Mouse (Mus musculus) kidney, embryonic 16.5 days (tissue): Measurements from ENCODE around the gene Clic4. TPM values are rescaled to one million over a fixed set of nuclear protein-coding genes. Genes with fewer than 3 reads are reported as not detected.
A peak's percentile ranks its signal among the peaks of the same experiment; 100 is the strongest.

Experiments
- ATAC-seq: fragments of 200-750 bp; cut with Nextera tagmentation; 2 replicates; pipeline ENCODE4 v1.8.0; 2017; ENCODE audit warnings: moderate TSS enrichment; ENCODE audit not compliant: low FRiP score, low TSS enrichment
- H3K27ac ChIP-seq: fragments of 300-500 bp; sonication (generic); 2 replicates; pipeline ENCODE4 v1.5.1; 2014; ENCODE audit warnings: low read length
- H3K27me3 ChIP-seq: fragments of 300-500 bp; sonication (generic); 2 replicates; pipeline ENCODE4 v1.6.1; 2014; ENCODE audit warnings: low read length, control low read depth, mixed read lengths; ENCODE audit not compliant: insufficient read depth
- H3K36me3 ChIP-seq: fragments of 300-500 bp; sonication (generic); 2 replicates; pipeline ENCODE4 v1.6.1; 2014; ENCODE audit warnings: low read length, control low read depth, mixed read lengths; ENCODE audit not compliant: insufficient read depth
- H3K4me1 ChIP-seq: fragments of 300-500 bp; sonication (generic); 2 replicates; pipeline ENCODE4 v1.6.1; 2014; ENCODE audit warnings: low read length, control low read depth, mixed read lengths; ENCODE audit not compliant: insufficient read depth
- H3K4me2 ChIP-seq: fragments of 300-500 bp; sonication (generic); replicated peaks from 2 replicates; pipeline ENCODE4 v1.6.1; 2014; ENCODE audit warnings: low read depth, low read length
- H3K4me3 ChIP-seq: fragments of 300-500 bp; sonication (generic); 2 replicates; pipeline ENCODE4 v1.5.1; 2014; ENCODE audit warnings: mild to moderate bottlenecking, low read length
- H3K9ac ChIP-seq: fragments of 300-500 bp; sonication (generic); replicated peaks from 2 replicates; pipeline ENCODE4 v1.6.1; 2014; ENCODE audit warnings: low read length
- H3K9me3 ChIP-seq: fragments of 300-500 bp; sonication (generic); 2 replicates; pipeline ENCODE4 v1.6.1; 2016; ENCODE audit warnings: low read length, control low read depth
- WGBS: fragments of 180-500 bp; shearing (Covaris S2); extraction: QIAGEN DNeasy Blood & Tissue Kit; methylation state at CpG from one replicate; pipeline ENCODE4 v1.1.7; 2014; 5-methylcytosine and 5-hydroxymethylcytosine counted together
- polyA plus RNA-seq: library from polyadenylated mRNA; unstranded; fragments of >200 nt; fragmentation: Nextera tagmentation; extraction: Ambion mirVana; gene quantifications from 2 replicates; pipeline ENCODE4 v1.2.1, GENCODE M21; 2015

Clic4 gene
- polyA plus RNA-seq, 1 experiment from 2014 or later: 228 TPM

- no peak for ATAC-seq
- Histone ChIP-seq H3K4me1 (peaks cover 46% of the 10 kb centered on the region), H3K4me3 (no peak overlapping the region), H3K9me3 (no peaks in the 10 kb centered on the region), H3K27me3 (no peaks in the 10 kb centered on the region), H3K27ac (0 out of 2 replicates have a peak overlapping the region, but pooled peaks have one; percentile 47), H3K9ac (peak overlapping the region; percentile 6; the same call in 1 of the 2 replicates), H3K36me3 (peaks cover under 1% of the 10 kb centered on the region), H3K4me2 (no peak overlapping the region)
- WGBS: 48% methylated on average over 5 of the region's 5 CpGs
These were observed 37.1 kb upstream of the Clic4 start for GRCm38 (mm10) chr4:135309726-135310125.

DNA sequence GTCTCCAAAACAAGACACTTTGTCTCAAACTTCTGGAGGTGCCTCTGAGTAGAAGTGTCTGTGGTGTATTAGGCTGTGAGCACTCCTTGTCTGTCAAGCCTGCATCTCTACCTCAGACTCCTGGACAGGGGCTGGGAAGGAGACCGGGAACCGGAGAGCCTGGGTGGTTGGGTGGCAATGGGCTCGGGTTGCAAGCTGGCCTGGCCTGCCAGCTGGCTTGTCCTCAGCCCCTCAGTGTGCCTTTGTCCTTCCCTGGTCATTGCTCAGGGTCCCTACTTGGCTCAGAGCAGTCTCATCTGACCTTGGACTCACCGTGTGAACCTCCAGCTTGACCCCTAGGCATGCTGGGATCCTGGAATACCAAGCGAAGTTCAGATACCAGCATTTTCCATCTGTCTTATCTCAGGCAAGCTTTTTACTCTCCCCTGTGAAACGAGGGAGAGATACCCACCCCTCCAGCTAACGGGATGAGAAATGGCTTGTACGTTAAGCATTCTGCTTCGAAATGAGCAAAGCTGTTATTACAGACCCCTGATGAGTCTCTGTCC, 36.6 kb upstream of the Clic4 start:
- no peak for ATAC-seq
- H3K9me3 ChIP-seq: no peaks in the 10 kb centered on the region
- WGBS: 49% methylated on average over 9 of the region's 9 CpGs
- H3K27me3 ChIP-seq: no peaks in the 10 kb centered on the region
- no peak overlapping the region for H3K4me2 ChIP-seq
- H3K4me1 ChIP-seq: peaks cover 46% of the 10 kb centered on the region
- no peak overlapping the region for H3K4me3 ChIP-seq
- no peak overlapping the region; the same call in 1 of the 2 replicates for H3K27ac ChIP-seq
- H3K36me3 ChIP-seq: no peaks in the 10 kb centered on the region
- peak overlapping the region; percentile 6 for H3K9ac ChIP-seq

DNA sequence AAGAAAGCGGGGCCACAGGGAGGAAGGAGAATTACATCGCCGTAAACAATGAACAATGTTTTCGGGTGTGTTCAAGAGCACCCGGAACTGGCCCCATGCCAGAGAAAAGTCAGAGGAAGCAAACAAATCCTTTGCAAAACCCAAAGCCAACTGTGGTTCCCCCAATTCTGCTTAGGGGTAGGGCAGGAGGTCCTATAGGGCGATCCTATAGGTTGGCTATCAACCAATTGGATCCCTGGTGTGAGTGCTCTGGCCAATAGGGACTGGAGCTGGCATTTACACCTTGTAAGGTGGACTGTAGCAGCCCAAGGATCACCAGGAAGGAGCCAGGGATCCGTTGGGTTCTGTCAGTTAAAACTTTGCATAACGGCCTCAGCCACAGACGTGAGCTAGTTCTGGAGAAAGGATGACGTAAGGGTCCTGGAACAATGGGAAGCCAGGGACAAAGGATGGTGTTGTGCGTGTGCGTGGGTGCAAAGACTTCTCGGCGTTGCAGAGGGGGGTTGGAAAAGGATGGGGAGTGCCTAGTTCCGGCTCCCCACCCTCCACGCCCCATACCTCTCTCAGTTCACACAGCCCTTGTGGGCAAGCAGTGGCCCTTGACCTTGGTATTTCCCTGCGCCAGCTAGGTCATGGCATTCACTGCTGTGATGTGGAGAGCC, 34.5 kb upstream of the Clic4 start:
- Histone ChIP-seq H3K27ac (0 out of 2 replicates have a peak overlapping the region, but pooled peaks have one; percentile 1), H3K4me3 (no peak overlapping the region), H3K4me2 (no peak overlapping the region), H3K4me1 (peaks cover 26% of the 10 kb centered on the region), H3K36me3 (no peaks in the 10 kb centered on the region), H3K9me3 (no peaks in the 10 kb centered on the region), H3K27me3 (no peaks in the 10 kb centered on the region), H3K9ac (no peak overlapping the region)
- no peak for ATAC-seq
- WGBS: 48% methylated on average over 17 of the region's 17 CpGs

GRCm38 (mm10) chr4:135306533-135306932, 33.9 kb upstream of the Clic4 start:
- H3K27ac ChIP-seq: no peak overlapping the region
- no peak for ATAC-seq
- peaks cover 26% of the 10 kb centered on the region for H3K4me1 ChIP-seq
- H3K9me3 ChIP-seq: no peaks in the 10 kb centered on the region
- no peak overlapping the region for H3K4me2 ChIP-seq
- H3K9ac ChIP-seq: no peak overlapping the region
- 47% methylated on average over 4 of the region's 4 CpGs for WGBS
- no peak overlapping the region for H3K4me3 ChIP-seq
- H3K36me3 ChIP-seq: no peaks in the 10 kb centered on the region
- H3K27me3 ChIP-seq: no peaks in the 10 kb centered on the region

DNA sequence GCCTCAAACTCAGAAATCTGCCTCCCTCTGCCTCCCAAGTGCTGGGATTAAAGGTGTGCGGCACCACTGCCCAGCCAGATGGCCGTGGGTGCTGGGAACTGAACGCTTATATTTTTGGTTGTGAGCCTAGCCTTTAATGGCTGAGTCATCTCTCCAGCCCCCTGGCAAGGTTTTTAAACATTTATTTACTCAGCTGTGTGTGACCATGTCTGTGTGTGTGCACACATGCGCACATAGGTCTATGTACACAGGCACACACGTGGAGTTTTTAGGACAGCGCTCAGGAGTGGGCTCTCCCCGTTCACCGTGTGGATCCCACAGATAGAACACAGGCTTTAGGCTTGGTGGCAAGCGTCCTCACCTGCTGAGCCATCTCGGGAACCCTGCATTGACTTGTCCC, 29.6 kb upstream of the Clic4 start:
- Histone ChIP-seq H3K36me3 (no peaks in the 10 kb centered on the region), H3K27me3 (no peaks in the 10 kb centered on the region), H3K27ac (no peak overlapping the region), H3K9ac (no peak overlapping the region), H3K9me3 (no peaks in the 10 kb centered on the region), H3K4me2 (no peak overlapping the region), H3K4me1 (peaks cover 7% of the 10 kb centered on the region), H3K4me3 (no peak overlapping the region)
- no peak for ATAC-seq
- WGBS: 85% methylated on average over 10 of the region's 10 CpGs

- Histone ChIP-seq H3K4me2 (no peak overlapping the region), H3K4me3 (no peak overlapping the region), H3K9me3 (no peaks in the 10 kb centered on the region), H3K27ac (no peak overlapping the region), H3K9ac (no peak overlapping the region), H3K27me3 (no peaks in the 10 kb centered on the region), H3K4me1 (no peaks in the 10 kb centered on the region; the same call in 1 of the 2 replicates), H3K36me3 (no peaks in the 10 kb centered on the region)
- ATAC-seq: no peak
- 61% methylated on average over 3 of the region's 3 CpGs for WGBS
These were observed 28.6 kb upstream of the Clic4 start for GRCm38 (mm10) chr4:135301166-135301565.

DNA sequence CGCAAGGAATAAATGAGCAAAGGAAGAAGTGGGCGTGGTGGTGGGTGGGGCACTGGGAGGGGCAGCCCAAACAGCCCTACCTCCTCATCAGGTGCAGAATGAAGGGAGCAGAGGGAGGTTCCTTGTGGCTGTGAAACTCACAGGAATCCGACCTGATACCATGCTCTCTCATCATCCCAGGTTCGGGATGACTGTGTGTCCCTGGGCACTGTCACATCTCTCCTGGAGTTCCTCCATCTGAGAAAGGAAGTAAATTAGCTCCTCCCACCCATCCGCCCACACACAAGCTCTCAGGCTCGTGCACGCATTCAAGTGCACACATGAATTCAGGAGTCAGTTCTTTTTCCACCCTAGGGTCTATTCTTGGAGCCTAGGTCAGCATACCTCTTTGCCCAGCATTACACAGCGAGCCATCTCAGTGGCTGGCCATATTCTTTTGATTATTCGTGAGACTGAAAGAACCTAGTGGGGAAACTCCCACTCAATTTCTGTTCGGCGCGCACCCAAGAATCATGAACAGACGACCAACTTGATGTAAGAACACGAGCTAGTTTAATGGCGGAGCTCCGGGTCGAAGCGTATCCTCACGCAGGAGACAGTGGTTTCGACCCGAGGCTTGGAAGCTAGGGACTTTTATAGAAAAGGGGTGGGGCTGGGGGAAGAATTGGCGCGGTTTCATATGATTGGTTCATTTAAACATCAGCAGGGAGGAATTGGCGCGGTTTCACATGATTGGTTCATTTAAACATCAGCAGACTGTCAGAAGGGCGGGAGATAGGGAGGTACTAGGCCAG, 27.8 kb upstream of the Clic4 start:
- no peak overlapping the region for H3K9ac ChIP-seq
- 89% methylated on average over 26 of the region's 26 CpGs for WGBS
- H3K4me2 ChIP-seq: no peak overlapping the region
- no peaks in the 10 kb centered on the region for H3K27me3 ChIP-seq
- H3K9me3 ChIP-seq: no peaks in the 10 kb centered on the region
- no peak for ATAC-seq
- H3K4me3 ChIP-seq: no peak overlapping the region
- H3K27ac ChIP-seq: no peak overlapping the region
- no peaks in the 10 kb centered on the region for H3K36me3 ChIP-seq
- no peaks in the 10 kb centered on the region; the same call in 1 of the 2 replicates for H3K4me1 ChIP-seq

DNA sequence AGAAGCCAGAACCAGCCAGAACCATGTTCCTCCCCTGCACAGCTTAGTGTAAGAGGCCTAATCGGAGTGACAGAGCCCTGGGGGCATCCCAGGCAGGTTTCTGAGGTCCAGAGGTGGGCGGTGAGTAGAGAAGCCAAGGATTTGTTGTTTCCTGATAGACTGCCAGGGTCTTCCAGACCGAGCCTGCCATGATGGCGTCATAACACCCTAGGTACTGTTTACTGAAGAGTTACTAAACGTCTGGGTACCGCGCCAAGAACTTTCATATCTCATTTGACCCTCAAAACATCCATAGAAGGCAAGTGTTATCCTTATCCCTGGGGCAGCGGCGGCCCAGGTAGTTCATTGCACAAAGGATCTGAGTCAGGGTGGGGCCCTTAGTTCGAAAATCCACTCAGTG, 26.1 kb upstream of the Clic4 start:
- Histone ChIP-seq H3K4me3 (no peak overlapping the region), H3K4me2 (no peak overlapping the region), H3K4me1 (peaks cover 10% of the 10 kb centered on the region), H3K27ac (peak overlapping the region; percentile 9; the same call in 1 of the 2 replicates), H3K36me3 (no peaks in the 10 kb centered on the region), H3K9ac (no peak overlapping the region), H3K27me3 (no peaks in the 10 kb centered on the region), H3K9me3 (no peaks in the 10 kb centered on the region)
- WGBS: 87% methylated on average over 10 of the region's 10 CpGs
- ATAC-seq: no peak

GRCm38 (mm10) chr4:135297931-135298546, 25.4 kb upstream of the Clic4 start:
- 65% methylated on average over 15 of the region's 15 CpGs for WGBS
- Histone ChIP-seq H3K4me2 (no peak overlapping the region), H3K27me3 (no peaks in the 10 kb centered on the region), H3K9ac (0 out of 2 replicates have a peak overlapping the region, but pooled peaks have one; percentile 1), H3K36me3 (no peaks in the 10 kb centered on the region), H3K9me3 (no peaks in the 10 kb centered on the region), H3K4me3 (no peak overlapping the region), H3K4me1 (peaks cover 10% of the 10 kb centered on the region), H3K27ac (peak overlapping the region; percentile 9; the same call in 1 of the 2 replicates)
- no peak for ATAC-seq
